Mouse (Mus musculus) hindbrain, embryonic 13.5 days (tissue): Measurements from ENCODE around the gene Eef2kmt. TPM values are rescaled to one million over a fixed set of nuclear protein-coding genes. Genes with fewer than 3 reads are reported as not detected.

Source experiments
- microRNA-seq: library from miRNA; unstranded; fragments of <30 nt; microRNA quantifications from one replicate; pipeline ENCODE4, GENCODE M21; 2016
- polyA plus RNA-seq: library from polyadenylated mRNA; unstranded; fragments of >200 nt; fragmentation: Nextera tagmentation; extraction: Ambion mirVana; gene quantifications from 2 replicates; pipeline ENCODE4 v1.2.1, GENCODE M21; 2015

Eef2kmt gene
- polyA plus RNA-seq, 1 experiment from 2014 or later = 11.4 TPM

Small RNA genes lying within 50 kb of the gene (microRNA-seq; reads per million reads assigned to microRNA genes)
- gene Gm23689 (not detected), gene Gm26095 (not detected), gene Mir6364 (not detected)

Other genes starting within 250 kb of the Eef2kmt start
- 3.1 and 4.6 TPM in 2 replicates for gene Smim22, start 248.7 kb downstream of the Eef2kmt start, polyA plus RNA-seq
- gene Rogdi, start 242.4 kb downstream of the Eef2kmt start, polyA plus RNA-seq = 153 and 161 TPM in 2 replicates
- 206 and 209 TPM in 2 replicates for gene Glyr1, start 206.1 kb downstream of the Eef2kmt start, polyA plus RNA-seq
- 16.0 and 16.3 TPM in 2 replicates for gene Ubn1, start 205.9 kb downstream of the Eef2kmt start, polyA plus RNA-seq
- gene Ppl, start 123.6 kb downstream of the Eef2kmt start, polyA plus RNA-seq = 0.25 TPM in 2 replicates
- gene Sec14l5, start 108.9 kb downstream of the Eef2kmt start, polyA plus RNA-seq = 0.66 and 0.76 TPM in 2 replicates
- 11.9 and 12.1 TPM in 2 replicates for gene Nagpa, start 52.0 kb downstream of the Eef2kmt start, polyA plus RNA-seq
- 12.7 and 14.9 TPM in 2 replicates for gene AU021092, start 33.7 kb downstream of the Eef2kmt start, polyA plus RNA-seq
- gene Alg1, start 22.4 kb downstream of the Eef2kmt start, polyA plus RNA-seq = 36.2 and 38.1 TPM in 2 replicates